Mouse (Mus musculus) spleen, embryonic (tissue): ENCODE results near the gene Coq5.

ENCODE experiments used
- CTCF ChIA-PET: fragments of 350-600 bp; sonication (Branson Sonifier 250); formaldehyde crosslinking; loops from one replicate; lab custom pipeline; 2022; lab: Charles Lee

Gene Coq5

GRCm38 (mm10) chr5:115266787-115267468, 12.5 kb upstream of the Coq5 start:
- CTCF ChIA-PET = no interaction called here

GRCm38 (mm10) chr5:115267469-115268045, 11.9 kb upstream of the Coq5 start:
- CTCF ChIA-PET = no interaction called here

GRCm38 (mm10) chr5:115268266-115268665, 11.2 kb upstream of the Coq5 start:
- CTCF ChIA-PET = no interaction called here

- CTCF ChIA-PET = no interaction called here
These were observed 9.5 kb upstream of the Coq5 start for GRCm38 (mm10) chr5:115269969-115270368.

- CTCF ChIA-PET = no interaction called here
These were observed 7.3 kb upstream of the Coq5 start for GRCm38 (mm10) chr5:115271931-115272811.

- CTCF ChIA-PET = no interaction called here
These were observed 6.5 kb upstream of the Coq5 start, which contains the start of gene Rnf10 for GRCm38 (mm10) chr5:115272812-115273548. Gene Rnf10, minus strand, starts transcription at chr5:115272898.

- CTCF ChIA-PET = no interaction called here
These were observed 5.8 kb upstream of the Coq5 start for GRCm38 (mm10) chr5:115273549-115274135.

- CTCF ChIA-PET = interaction anchor here (0.6 kb wide), 1 partner anchor 26 kb away, joined by 3 read pairs; no protein-coding TSS in a partner anchor
These were observed 5.1 kb upstream of the Coq5 start for GRCm38 (mm10) chr5:115274353-115274752.

GRCm38 (mm10) chr5:115274771-115275170, 4.7 kb upstream of the Coq5 start:
- CTCF ChIA-PET = interaction anchor here (0.6 kb wide), 1 partner anchor 25 kb away, joined by 3 read pairs; no protein-coding TSS in a partner anchor

- CTCF ChIA-PET = no interaction called here
These were observed 3.5 kb upstream of the Coq5 start for GRCm38 (mm10) chr5:115275998-115276397.

- CTCF ChIA-PET = interaction anchor here (0.6 to 0.7 kb wide), 2 partner anchors 85 to 266 kb away, joined by 3 to 4 read pairs; no protein-coding TSS in a partner anchor
These were observed 1.4 kb upstream of the Coq5 start for GRCm38 (mm10) chr5:115278053-115278452.

- CTCF ChIA-PET = no interaction called here
These were observed 681 bp upstream of the Coq5 start for GRCm38 (mm10) chr5:115278785-115279184.

GRCm38 (mm10) chr5:115280050-115280687, 703 bp downstream of the Coq5 start:
- CTCF ChIA-PET = interaction anchor here (0.6 kb wide), 2 partner anchors 10 to 362 kb away, joined by 3 to 7 read pairs; no protein-coding TSS in a partner anchor

- CTCF ChIA-PET = no interaction called here
These were observed 5.3 kb downstream of the Coq5 start for GRCm38 (mm10) chr5:115284735-115285134.

GRCm38 (mm10) chr5:115294173-115294572, 14.7 kb downstream of the Coq5 start:
- CTCF ChIA-PET = interaction anchor here (0.6 kb wide), 1 partner anchor 34 kb away, joined by 3 read pairs; no protein-coding TSS in a partner anchor

- CTCF ChIA-PET = no interaction called here
These were observed 16.9 kb downstream of the Coq5 start for GRCm38 (mm10) chr5:115296347-115296746.

GRCm38 (mm10) chr5:115300035-115300744, 20.7 kb downstream of the Coq5 start:
- CTCF ChIA-PET = interaction anchor here (0.5 to 1.1 kb wide), 5 partner anchors 18 to 356 kb away, joined by 3 to 11 read pairs (median 3); no protein-coding TSS in a partner anchor

GRCm38 (mm10) chr5:115300792-115301614, 21.5 kb downstream of the Coq5 start, which contains the start of gene Dynll1:
Gene Dynll1, minus strand, starts transcription at chr5:115300999.
- CTCF ChIA-PET = interaction anchor here (1.1 kb wide), 1 partner anchor 18 kb away, joined by 3 read pairs; no protein-coding TSS in a partner anchor
